ENCODE assay signal across 9 mouse cellular contexts in the genomic region with DNA sequence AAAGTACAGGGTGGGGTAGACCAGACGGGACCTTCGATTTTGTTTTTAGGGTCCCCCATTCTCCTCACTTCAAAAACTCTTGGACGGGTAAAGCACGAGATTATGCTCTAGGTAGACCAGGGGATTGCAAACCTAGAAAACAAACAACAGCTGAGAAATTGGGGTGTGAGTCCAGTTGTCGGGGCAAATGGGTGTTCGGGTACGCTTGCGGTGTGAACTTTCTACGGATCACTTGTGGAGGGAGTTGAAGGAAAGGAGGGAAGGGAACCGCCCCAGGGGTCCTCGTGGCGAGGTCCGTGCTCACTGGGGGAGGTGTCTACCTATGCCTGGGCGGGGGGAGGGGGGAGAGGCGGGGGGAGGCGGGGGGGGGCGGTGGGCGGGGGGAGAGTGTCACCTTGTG. TPM values are rescaled to one million over a fixed set of nuclear protein-coding genes. Genes with fewer than 3 reads are reported as not detected.
DNase-seq lines count a peak whose midpoint lies in the region; ATAC-seq and TF ChIP-seq lines count a peak whose summit lies in the region.
"Had no signal": no experiment of that assay in that cellular context is flagged by ENCODE, and none has a peak within 500 bp of the region (broad histone marks: within the 10 kb centered on the region; RNA-seq: fewer than 3 reads in every experiment).

No protein-coding gene starts in this region.

- peak overlapping the region; percentile 62 for H3K4me3 ChIP-seq in kidney, postnatal 0 days (replicated peaks; ENCODE audit: low read depth, low read length)
- H3K4me3 ChIP-seq in embryonic facial prominence, embryonic 12.5 days: peak overlapping the region; percentile 58

- H3K9ac ChIP-seq in kidney, postnatal 0 days (ENCODE audit: low read depth, low read length): no peak overlapping the region
- H3K9ac ChIP-seq in embryonic facial prominence, embryonic 12.5 days: no peak overlapping the region

- H3K27ac ChIP-seq in kidney, postnatal 0 days: no peak overlapping the region
- no peak overlapping the region for H3K27ac ChIP-seq in embryonic facial prominence, embryonic 12.5 days
- H3K27ac ChIP-seq: macrophage had no signal

- no peak for DNase-seq in kidney, postnatal 0 days (ENCODE audit: low spot score)
- DNase-seq in kidney, postnatal 4 days: no peak
- DNase-seq in induced T-regulatory cell, adult 2 months (ENCODE audit: low read depth): peak; percentile 27
- peak; percentile 34 for DNase-seq in naive thymus-derived CD4-positive, alpha-beta T cell, adult 2 months (ENCODE audit: low read depth)
- DNase-seq in thymus, postnatal 0 days (ENCODE audit: low spot score): no peak
- no peak for DNase-seq in left cerebral cortex, adult 11 months (ENCODE audit: low spot score)

- no peaks in the 10 kb centered on the region for H3K36me3 ChIP-seq in kidney, postnatal 0 days (ENCODE audit: insufficient read depth, low read length)
- H3K36me3 ChIP-seq in embryonic facial prominence, embryonic 12.5 days: no peaks in the 10 kb centered on the region

- H3K27me3 ChIP-seq in kidney, postnatal 0 days (ENCODE audit: insufficient read depth, low read length): peaks cover 55% of the 10 kb centered on the region
- H3K27me3 ChIP-seq in embryonic facial prominence, embryonic 12.5 days: peaks cover 76% of the 10 kb centered on the region

- no peaks in the 10 kb centered on the region for H3K9me3 ChIP-seq in kidney, postnatal 0 days (replicated peaks; ENCODE audit: low read length)
- H3K9me3 ChIP-seq in embryonic facial prominence, embryonic 12.5 days: no peaks in the 10 kb centered on the region

- peak overlapping the region; percentile 96 for H3K4me2 ChIP-seq in kidney, postnatal 0 days (ENCODE audit: low read length)
- H3K4me2 ChIP-seq in embryonic facial prominence, embryonic 12.5 days (replicated peaks): peak overlapping the region; percentile 93

- no peak for TF ChIP-seq CTCF in kidney, postnatal 0 days (IDR thresholded peaks at IDR 0.05; ENCODE audit: low read depth)

- 3% methylated on average over 13 of the region's 18 CpGs for WGBS in kidney, postnatal 0 days
- WGBS in embryonic facial prominence, embryonic 12.5 days: 2% methylated on average over 9 of the region's 18 CpGs

- H3K4me1 ChIP-seq in kidney, postnatal 0 days (replicated peaks; ENCODE audit: insufficient read depth, low read length): peaks cover 14% of the 10 kb centered on the region
- peaks cover 11% of the 10 kb centered on the region; the same call in 1 of the 2 replicates for H3K4me1 ChIP-seq in embryonic facial prominence, embryonic 12.5 days

- ATAC-seq in kidney, postnatal 0 days (replicated peaks; ENCODE audit: low FRiP score, low read depth): 0 out of 2 replicates have a peak, but pooled peaks have one; percentile 3
- ATAC-seq in embryonic facial prominence, embryonic 12.5 days (ENCODE audit: insufficient number of reproducible peaks, insufficient read depth, low FRiP score, low TSS enrichment): no peak
- ATAC-seq in granulocyte monocyte progenitor cell, adult 5-6 weeks (replicated peaks; ENCODE audit: poor library complexity, severe bottlenecking): no peak

RNA-seq across cellular contexts. Expression of a gene that starts 1.6 kb away (rescaled TPM):
- polyA plus RNA-seq in kidney, postnatal 0 days (2015; fragmentation: Nextera tagmentation; extraction: Ambion mirVana): 0.84 and 0.93 TPM in 2 replicates
- polyA plus RNA-seq in embryonic facial prominence, embryonic 12.5 days (2016; fragmentation: Nextera tagmentation; extraction: Ambion mirVana): 2.2 and 2.6 TPM in 2 replicates
- total RNA-seq in granulocyte monocyte progenitor cell, adult 5-6 weeks (2014; fragmentation: Nextera tagmentation): 1.7 and 2.0 TPM in 2 replicates
- 0.78 and 2.2 TPM in 2 replicates for total RNA-seq in granulocyte monocyte progenitor cell, adult 5-6 weeks (2017)
- 1.6 and 2.6 TPM in 2 replicates for polyA plus RNA-seq in thymus, postnatal 0 days (2015; fragmentation: Nextera tagmentation; extraction: Ambion mirVana)

Comparison
In these comparisons a context has a peak if more than half of its experiments do, and no peak if none do; other contexts are left out.
1. DNase-seq: peak in induced T-regulatory cell, adult 2 months (single experiment) and naive thymus-derived CD4-positive, alpha-beta T cell, adult 2 months (single experiment); none in kidney, postnatal 0 days (single experiment), kidney, postnatal 4 days (0 of 2), thymus, postnatal 0 days (single experiment) and left cerebral cortex, adult 11 months (single experiment).